Comparison of ENCODE assay signal across 8 mouse cellular contexts in the genomic region with DNA sequence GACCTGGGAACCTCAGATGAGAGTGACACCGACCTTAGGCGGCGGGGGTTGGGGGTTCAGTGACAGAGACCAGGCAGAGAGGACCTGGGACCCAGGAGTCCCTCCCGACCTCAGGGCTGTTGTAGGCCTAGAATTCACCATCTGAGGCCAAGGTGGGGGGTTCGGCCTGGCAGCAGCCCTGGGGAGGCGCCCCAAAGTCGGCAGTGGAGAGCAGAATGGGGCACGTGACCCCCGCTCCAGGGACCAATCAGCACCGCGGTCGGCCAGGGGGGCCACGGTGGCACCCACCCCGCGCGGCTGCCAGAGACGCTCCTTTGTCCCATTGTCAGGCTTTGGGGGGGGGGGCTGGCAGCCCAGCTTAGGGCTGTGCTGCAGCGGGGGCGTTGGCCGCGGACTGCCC. TPM values are rescaled to one million over a fixed set of nuclear protein-coding genes. Genes with fewer than 3 reads are reported as not detected.
DNase-seq lines count a peak whose midpoint lies in the region; ATAC-seq lines count a peak whose summit lies in the region.

No protein-coding gene starts in this region.

- peaks cover 73% of the 10 kb centered on the region for H3K27me3 ChIP-seq in megakaryocyte, embryonic 14.5 days (replicated peaks)
- peaks cover 55% of the 10 kb centered on the region for H3K27me3 ChIP-seq in intestine, embryonic 14.5 days (replicated peaks; ENCODE audit: control insufficient read depth, insufficient read depth, low read length)
- peaks cover 8% of the 10 kb centered on the region for H3K27me3 ChIP-seq in neural tube, embryonic 15.5 days (replicated peaks)

- WGBS in intestine, embryonic 14.5 days = 11% methylated on average over 21 of the region's 21 CpGs
- WGBS in neural tube, embryonic 15.5 days = 5% methylated on average over 21 of the region's 21 CpGs

- no peak overlapping the region for H3K9ac ChIP-seq in intestine, embryonic 14.5 days (ENCODE audit: low read length)
- peak overlapping the region; percentile 91 for H3K9ac ChIP-seq in neural tube, embryonic 15.5 days (replicated peaks)

- no peak overlapping the region for H3K27ac ChIP-seq in intestine, embryonic 14.5 days (ENCODE audit: low read depth)
- H3K27ac ChIP-seq in neural tube, embryonic 15.5 days (replicated peaks) = peak overlapping the region; percentile 84

- H3K4me1 ChIP-seq in megakaryocyte, embryonic 14.5 days = peaks cover 82% of the 10 kb centered on the region
- peaks cover 22% of the 10 kb centered on the region for H3K4me1 ChIP-seq in intestine, embryonic 14.5 days (replicated peaks; ENCODE audit: control insufficient read depth, insufficient read depth, low read length)
- H3K4me1 ChIP-seq in neural tube, embryonic 15.5 days = peaks cover 62% of the 10 kb centered on the region

- ATAC-seq in megakaryocyte, adult 5-6 weeks (ENCODE audit: poor library complexity, severe bottlenecking) = no peak
- peak; percentile 1; the same call in 1 of the 2 replicates for ATAC-seq in intestine, embryonic 14.5 days (replicated peaks; ENCODE audit: low FRiP score, low TSS enrichment, low read depth)
- ATAC-seq in neural tube, embryonic 15.5 days (ENCODE audit: low FRiP score) = peak; percentile 43

- no peaks in the 10 kb centered on the region for H3K9me3 ChIP-seq in megakaryocyte, embryonic 14.5 days
- no peaks in the 10 kb centered on the region for H3K9me3 ChIP-seq in intestine, embryonic 14.5 days (ENCODE audit: control insufficient read depth, low read length)
- no peaks in the 10 kb centered on the region for H3K9me3 ChIP-seq in neural tube, embryonic 15.5 days (replicated peaks)

- H3K36me3 ChIP-seq in megakaryocyte, embryonic 14.5 days (replicated peaks; ENCODE audit: low read length) = no peaks in the 10 kb centered on the region
- no peaks in the 10 kb centered on the region for H3K36me3 ChIP-seq in intestine, embryonic 14.5 days (ENCODE audit: control insufficient read depth, insufficient read depth, low read length)
- no peaks in the 10 kb centered on the region for H3K36me3 ChIP-seq in neural tube, embryonic 15.5 days

- H3K4me3 ChIP-seq in megakaryocyte, embryonic 14.5 days (replicated peaks) = peak overlapping the region; percentile 94
- peak overlapping the region; percentile 53 for H3K4me3 ChIP-seq in intestine, embryonic 14.5 days (ENCODE audit: low read depth, low read length)
- peak overlapping the region; percentile 90 for H3K4me3 ChIP-seq in neural tube, embryonic 15.5 days (replicated peaks)

- H3K4me2 ChIP-seq in intestine, embryonic 14.5 days (ENCODE audit: low read length) = peak overlapping the region; percentile 98
- peak overlapping the region; percentile 76 for H3K4me2 ChIP-seq in neural tube, embryonic 15.5 days

- DNase-seq in cerebellum, adult 11-12 months = peak; percentile 69
- DNase-seq in cerebellum, adult 9-10 months = no peak
- no peak for DNase-seq in intestine, embryonic 14.5 days (ENCODE audit: low spot score)
- DNase-seq in spleen, postnatal 10 days (ENCODE audit: low spot score in 2 of 2) = no peak
- no peak for DNase-seq in spleen, postnatal 36 days (ENCODE audit: low spot score in 2 of 2)

RNA-seq across cellular contexts. Expression of a gene that starts 0.8 kb away (rescaled TPM):
- 19.4 and 37.0 TPM in 2 replicates for polyA plus RNA-seq in megakaryocyte, embryonic 14.5 days (2012; ENCODE audit: insufficient read depth, low replicate concordance)
- 1.5 TPM in 2 replicates for total RNA-seq in megakaryocyte, adult 5-6 weeks (2015)
- total RNA-seq in megakaryocyte, adult 5-6 weeks (2017) = 2.0 and 2.7 TPM in 2 replicates
- 0.86 and 1.3 TPM in 2 replicates for polyA plus RNA-seq in intestine, embryonic 14.5 days (2014; fragmentation: Nextera tagmentation; extraction: Ambion mirVana)
- polyA plus RNA-seq in neural tube, embryonic 15.5 days (2015; fragmentation: Nextera tagmentation; extraction: Ambion mirVana) = 12.3 and 16.2 TPM in 2 replicates

RNA-seq across cellular contexts. Expression of a gene that starts 17.6 kb away (rescaled TPM):
- 2.7 TPM in 1 of 2 replicates, not detected in the other for polyA plus RNA-seq in megakaryocyte, embryonic 14.5 days (2012; ENCODE audit: insufficient read depth, low replicate concordance)
- 17.6 and 20.1 TPM in 2 replicates for total RNA-seq in megakaryocyte, adult 5-6 weeks (2015)
- total RNA-seq in megakaryocyte, adult 5-6 weeks (2017) = 23.9 and 33.9 TPM in 2 replicates
- polyA plus RNA-seq in intestine, embryonic 14.5 days (2014; fragmentation: Nextera tagmentation; extraction: Ambion mirVana) = 0.16 TPM in 1 of 2 replicates, not detected in the other
- 0.22 and 0.63 TPM in 2 replicates for polyA plus RNA-seq in neural tube, embryonic 15.5 days (2015; fragmentation: Nextera tagmentation; extraction: Ambion mirVana)

RNA-seq across cellular contexts. Expression of a gene that starts 22.0 kb away (rescaled TPM):
- polyA plus RNA-seq in megakaryocyte, embryonic 14.5 days (2012; ENCODE audit: insufficient read depth, low replicate concordance) = not detected in 2 replicates
- 0.18 TPM in 1 of 2 replicates, not detected in the other for total RNA-seq in megakaryocyte, adult 5-6 weeks (2015)
- total RNA-seq in megakaryocyte, adult 5-6 weeks (2017) = 0.45 TPM in 1 of 2 replicates, not detected in the other
- polyA plus RNA-seq in intestine, embryonic 14.5 days (2014; fragmentation: Nextera tagmentation; extraction: Ambion mirVana) = 0.58 TPM in 2 replicates
- 2.4 and 2.7 TPM in 2 replicates for polyA plus RNA-seq in neural tube, embryonic 15.5 days (2015; fragmentation: Nextera tagmentation; extraction: Ambion mirVana)

RNA-seq across cellular contexts. Expression of a gene that starts 22.9 kb away (rescaled TPM):
- polyA plus RNA-seq in megakaryocyte, embryonic 14.5 days (2012; ENCODE audit: insufficient read depth, low replicate concordance) = 0.94 and 3.0 TPM in 2 replicates
- 4.3 and 4.4 TPM in 2 replicates for total RNA-seq in megakaryocyte, adult 5-6 weeks (2015)
- 3.2 and 4.8 TPM in 2 replicates for total RNA-seq in megakaryocyte, adult 5-6 weeks (2017)
- 11.3 and 14.0 TPM in 2 replicates for polyA plus RNA-seq in intestine, embryonic 14.5 days (2014; fragmentation: Nextera tagmentation; extraction: Ambion mirVana)
- polyA plus RNA-seq in neural tube, embryonic 15.5 days (2015; fragmentation: Nextera tagmentation; extraction: Ambion mirVana) = 10.5 and 10.6 TPM in 2 replicates

RNA-seq across cellular contexts. Expression of a gene that starts 29.8 kb away (rescaled TPM):
- not detected in 2 replicates for polyA plus RNA-seq in megakaryocyte, embryonic 14.5 days (2012; ENCODE audit: insufficient read depth, low replicate concordance)
- total RNA-seq in megakaryocyte, adult 5-6 weeks (2015) = 0.09 TPM in 2 replicates
- total RNA-seq in megakaryocyte, adult 5-6 weeks (2017) = 0.18 TPM in 1 of 2 replicates, not detected in the other
- polyA plus RNA-seq in intestine, embryonic 14.5 days (2014; fragmentation: Nextera tagmentation; extraction: Ambion mirVana) = 0.08 and 0.19 TPM in 2 replicates
- polyA plus RNA-seq in neural tube, embryonic 15.5 days (2015; fragmentation: Nextera tagmentation; extraction: Ambion mirVana) = 0.09 and 0.10 TPM in 2 replicates
